Mouse (Mus musculus) left cerebral cortex, postnatal 14 days (tissue): Measurements from ENCODE around the gene Hipk4. TPM values are rescaled to one million over a fixed set of nuclear protein-coding genes. Genes with fewer than 3 reads are reported as not detected.

ENCODE experiments used
- DNase-seq, 2 experiments: peaks; one replicate each; pipeline ENCODE4 v3.0.0; 2021 to 2022; ENCODE audit warnings: low spot score in 2 of 2, mixed read lengths in 1 of 2
- intact Hi-C: fragments of 180-260 bp; cut with DNase I; formaldehyde crosslinking; loops from one replicate; pipeline ENCODE4 v1.15.1; 2025
- total RNA-seq, 2 experiments: library from RNA; stranded (reverse); gene quantifications; 2 replicates each; pipeline ENCODE4 v1.2.3; 2021

Hipk4 gene
- total RNA-seq, 2 experiments from 2014 or later = not detected

- no peak for DNase-seq
- intact Hi-C loops = no loop called here
Measured at GRCm38 (mm10) chr7:27574124-27574880, 51.2 kb downstream of the Hipk4 start.

GRCm38 (mm10) chr7:27576914-27577313 lies 53.8 kb downstream of the Hipk4 start:
- peak in 1 of 2 experiments; percentile 52 for DNase-seq
- intact Hi-C loops = loop anchor here (5.0 kb wide), 1 partner anchor 60 kb away; no protein-coding TSS in a partner anchor

- no peak for DNase-seq
- intact Hi-C loops = loop anchor here (5.0 kb wide), 1 partner anchor 60 kb away; no protein-coding TSS in a partner anchor
Measured at GRCm38 (mm10) chr7:27577589-27577988, 54.5 kb downstream of the Hipk4 start.

GRCm38 (mm10) chr7:27578465-27578864 lies 55.4 kb downstream of the Hipk4 start:
- intact Hi-C loops = loop anchor here (5.0 kb wide), 1 partner anchor 59 kb away; no protein-coding TSS in a partner anchor
- no peak for DNase-seq

GRCm38 (mm10) chr7:27580380-27581174 lies 57.5 kb downstream of the Hipk4 start:
- DNase-seq = no peak
- intact Hi-C loops = no loop called here

Other genes with a start within 250 kb of the Hipk4 start
- 10 to 100 TPM; 62.5 to 62.6 TPM for gene Ltbp4, start 185.6 kb upstream of the Hipk4 start, total RNA-seq
- 10 to 100 TPM; 22.2 to 27.4 TPM for gene Shkbp1, start 167.2 kb upstream of the Hipk4 start, total RNA-seq
- gene Gm20479, start 165.8 kb upstream of the Hipk4 start, total RNA-seq = not detected
- 100 to 1,000 TPM; 128 to 132 TPM for gene Sptbn4, start 75.6 kb upstream of the Hipk4 start, total RNA-seq
- 10 to 100 TPM; 11.7 to 13.0 TPM for gene Blvrb, start 75.3 kb upstream of the Hipk4 start, total RNA-seq
- gene Sertad3, start 49.5 kb upstream of the Hipk4 start, total RNA-seq = 1 to 10 TPM; 3.0 to 3.1 TPM
- 10 to 100 TPM in 1 of 2 experiments, 1 to 10 TPM in 1; 8.7 to 12.9 TPM for gene Sertad1, start 36.4 kb upstream of the Hipk4 start, total RNA-seq
- under 1 TPM; 0.57 to 0.66 TPM for gene Prx, start 23.9 kb upstream of the Hipk4 start, total RNA-seq
- gene Pld3, start 30.0 kb downstream of the Hipk4 start, total RNA-seq = 100 to 1,000 TPM; 805 to 820 TPM
- 10 to 100 TPM; 24.5 to 27.8 TPM for gene 2310022A10Rik, start 30.0 kb downstream of the Hipk4 start, total RNA-seq
- 100 to 1,000 TPM; 114 to 147 TPM for gene Akt2, start 68.3 kb downstream of the Hipk4 start, total RNA-seq
- 100 to 1,000 TPM; 158 to 159 TPM for gene Ttc9b, start 130.6 kb downstream of the Hipk4 start, total RNA-seq
- gene Map3k10, start 151.3 kb downstream of the Hipk4 start, total RNA-seq = 100 to 1,000 TPM; 228 to 233 TPM
- 1 to 10 TPM; 8.0 to 8.1 TPM for gene Zfp607b, start 166.1 kb downstream of the Hipk4 start, total RNA-seq
- 10 to 100 TPM; 33.7 to 34.4 TPM for gene Zfp60, start 208.1 kb downstream of the Hipk4 start, total RNA-seq